Mouse (Mus musculus) layer of hippocampus, postnatal 36 days (tissue): ENCODE measurements around the gene Mzf1. TPM values are rescaled to one million over a fixed set of nuclear protein-coding genes. Genes with fewer than 3 reads are reported as not detected.
A peak's percentile ranks its signal among the peaks of the same experiment; 100 is the strongest.

Experiments
- DNase-seq, 2 experiments: peaks; one replicate each; pipeline ENCODE4 v3.0.0; 2022
- total RNA-seq, 2 experiments: library from RNA; stranded (reverse); gene quantifications; 2 replicates each; pipeline ENCODE4 v1.2.3; 2021

Mzf1 gene
- total RNA-seq, 2 experiments from 2014 or later = 14.3 to 17.6 TPM

- DNase-seq = peak; percentile 98
Observed at GRCm38 (mm10) chr7:13034148-13034977, 20.2 kb downstream of the Mzf1 start, which contains the start of gene Chmp2a. Chmp2a (minus strand) TSS chr7:13034807.

GRCm38 (mm10) chr7:13033451-13034147 lies 21.0 kb downstream of the Mzf1 start:
- no peak for DNase-seq

- no peak for DNase-seq
Observed at GRCm38 (mm10) chr7:13032541-13032940, 22.0 kb downstream of the Mzf1 start.

- no peak for DNase-seq
Observed at GRCm38 (mm10) chr7:13031983-13032382, 22.6 kb downstream of the Mzf1 start.

GRCm38 (mm10) chr7:13031069-13031468 lies 23.5 kb downstream of the Mzf1 start:
- DNase-seq = no peak

GRCm38 (mm10) chr7:13028986-13029385 lies 25.6 kb downstream of the Mzf1 start:
- no peak for DNase-seq

- no peak for DNase-seq
Observed at GRCm38 (mm10) chr7:13025511-13026112, 29.0 kb downstream of the Mzf1 start.

GRCm38 (mm10) chr7:13024805-13025204 lies 29.8 kb downstream of the Mzf1 start:
- peak; percentile 80 to 82 for DNase-seq

GRCm38 (mm10) chr7:13023928-13024731 lies 30.4 kb downstream of the Mzf1 start:
- peak; percentile 96 to 98 for DNase-seq

GRCm38 (mm10) chr7:13022773-13023535 lies 31.6 kb downstream of the Mzf1 start:
- no peak for DNase-seq

- no peak for DNase-seq
Observed at GRCm38 (mm10) chr7:13015217-13015616, 39.3 kb downstream of the Mzf1 start.

GRCm38 (mm10) chr7:13014275-13014839 lies 40.2 kb downstream of the Mzf1 start:
- no peak for DNase-seq

GRCm38 (mm10) chr7:13013671-13014070 lies 40.9 kb downstream of the Mzf1 start:
- DNase-seq = no peak

GRCm38 (mm10) chr7:13010005-13010908 lies 44.3 kb downstream of the Mzf1 start, which contains the start of gene Zbtb45:
Zbtb45 (minus strand) TSS chr7:13010034.
- DNase-seq = peak in 1 of 2 experiments; percentile 7

- DNase-seq = peak; percentile 92 to 93
Observed at GRCm38 (mm10) chr7:13009143-13010004, 45.2 kb downstream of the Mzf1 start.

GRCm38 (mm10) chr7:13007341-13008092 lies 47.0 kb downstream of the Mzf1 start:
- DNase-seq = peak in 1 of 2 experiments; percentile 13

GRCm38 (mm10) chr7:13006531-13006930 lies 48.0 kb downstream of the Mzf1 start:
- no peak for DNase-seq

GRCm38 (mm10) chr7:13006011-13006410 lies 48.6 kb downstream of the Mzf1 start:
- DNase-seq = no peak
